Mouse (Mus musculus) G1E-ER4 (cell line): ENCODE data around the gene Olfr866. TPM values are rescaled to one million over a fixed set of nuclear protein-coding genes. Genes with fewer than 3 reads are reported as not detected.

ENCODE experiments used
- GATA1 ChIP-seq: IDR thresholded peaks from one replicate; pipeline ENCODE4 v1.8.0; 2012; ENCODE audit warnings: low read length, inconsistent platforms
- polyA plus RNA-seq: library from polyadenylated mRNA; stranded (reverse); fragments of >175 nt; gene quantifications from 2 replicates; pipeline ENCODE4 v1.2.3, GENCODE M21; 2012

Gene Olfr866
- not detected in 2 replicates for polyA plus RNA-seq

GRCm38 (mm10) chr9:20027935-20028334 is at the start of gene Olfr866:
Olfr866 (minus strand) TSS chr9:20028035.
- TF ChIP-seq GATA1, result no peak

GRCm38 (mm10) chr9:20073523-20074177 is 45.8 kb upstream of the Olfr866 start:
- no peak for TF ChIP-seq GATA1

- no peak for TF ChIP-seq GATA1
Observed at GRCm38 (mm10) chr9:20071291-20071690, 43.5 kb upstream of the Olfr866 start.

GRCm38 (mm10) chr9:20070236-20070635 is 42.4 kb upstream of the Olfr866 start:
- TF ChIP-seq GATA1, result no peak

- TF ChIP-seq GATA1, result no peak
Observed at GRCm38 (mm10) chr9:20057462-20057861, 29.6 kb upstream of the Olfr866 start, which contains the start of gene Olfr867. Olfr867 (minus strand) TSS chr9:20057562.

GRCm38 (mm10) chr9:20047964-20048363 is 20.1 kb upstream of the Olfr866 start:
- TF ChIP-seq GATA1, result no peak

Other genes with a start within 250 kb of the Olfr866 start
- gene Olfr58, start 247.8 kb downstream of the Olfr866 start, polyA plus RNA-seq, result not detected in 2 replicates
- not detected in 2 replicates for gene Olfr859, start 223.1 kb downstream of the Olfr866 start, polyA plus RNA-seq
- not detected in 2 replicates for gene Olfr860, start 178.3 kb downstream of the Olfr866 start, polyA plus RNA-seq
- not detected in 2 replicates for gene Olfr862, start 140.0 kb downstream of the Olfr866 start, polyA plus RNA-seq
- gene Olfr77, start 111.2 kb downstream of the Olfr866 start, polyA plus RNA-seq, result not detected in 2 replicates
- gene Olfr867, start 29.5 kb upstream of the Olfr866 start, polyA plus RNA-seq, result not detected in 2 replicates
- gene Olfr868, start 70.6 kb upstream of the Olfr866 start, polyA plus RNA-seq, result not detected in 2 replicates
- not detected in 2 replicates for gene Olfr869, start 101.0 kb upstream of the Olfr866 start, polyA plus RNA-seq
- gene Olfr870, start 146.0 kb upstream of the Olfr866 start, polyA plus RNA-seq, result not detected in 2 replicates
- not detected in 2 replicates for gene Olfr871, start 184.2 kb upstream of the Olfr866 start, polyA plus RNA-seq
- gene Olfr872, start 209.1 kb upstream of the Olfr866 start, polyA plus RNA-seq, result not detected in 2 replicates